Mouse (Mus musculus): ENCODE measurements around the gene Prcc.
"Not testable (repeated sequence)": the region's sequence is repeated elsewhere in the genome, so short reads cannot be mapped to it uniquely, and the experiment has no call there.

Gene Prcc

DNA sequence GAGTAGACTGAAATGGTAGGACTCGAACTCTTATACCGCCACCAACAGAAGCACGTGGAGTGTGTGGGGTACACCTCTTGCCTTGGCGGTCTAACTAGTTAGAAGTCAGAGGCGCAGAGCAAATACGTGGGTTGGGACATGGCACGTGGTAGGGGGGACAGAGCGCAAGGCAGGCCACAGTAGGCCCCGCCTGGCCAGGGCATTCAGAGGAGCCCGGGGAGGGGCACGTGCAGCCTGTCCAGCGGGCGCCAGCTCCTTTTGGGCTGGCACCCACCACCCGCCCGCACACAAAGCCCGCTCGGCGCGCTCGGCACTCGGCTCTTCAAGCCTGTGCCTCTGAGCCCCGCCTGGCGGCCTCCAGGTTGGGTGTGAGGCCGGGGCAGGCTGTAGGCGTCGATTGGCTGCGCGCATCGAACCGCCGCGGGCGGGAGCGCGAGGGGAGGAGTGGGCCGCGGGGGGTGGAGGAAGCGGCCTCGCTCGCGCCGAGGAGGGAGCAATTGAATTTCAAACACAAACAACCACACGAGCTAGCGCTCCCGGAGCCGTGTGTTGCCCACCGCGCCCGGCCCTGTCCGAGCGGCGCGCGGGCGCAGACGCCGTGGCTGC, 20.6 kb upstream of the Prcc start, which contains the start of gene Hdgf:
Hdgf (plus strand) TSS at position 442 of the 606 bp plus-strand sequence.
- DNase-seq = peak; percentile 95 to 97

DNA sequence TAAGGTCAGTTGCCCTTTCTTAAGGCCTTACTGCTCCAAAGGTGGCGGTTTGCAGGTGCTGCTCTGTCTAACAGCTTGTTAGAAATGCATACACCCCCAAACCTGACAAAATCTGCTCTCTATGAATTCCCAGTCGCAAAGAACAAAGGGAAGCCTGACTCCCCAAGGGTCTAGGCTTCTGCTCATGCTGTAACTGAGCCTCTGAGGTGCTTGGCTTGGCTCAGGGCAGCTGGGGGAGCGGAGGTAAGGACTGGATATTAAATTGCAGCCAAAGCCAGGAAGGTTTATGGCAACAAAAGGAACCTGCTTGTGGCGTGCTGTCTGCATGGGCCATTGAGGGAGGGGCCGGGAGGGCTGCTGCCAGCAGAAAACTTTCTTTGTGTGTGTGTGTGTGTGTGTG, 18.4 kb upstream of the Prcc start:
- no peak for DNase-seq

DNA sequence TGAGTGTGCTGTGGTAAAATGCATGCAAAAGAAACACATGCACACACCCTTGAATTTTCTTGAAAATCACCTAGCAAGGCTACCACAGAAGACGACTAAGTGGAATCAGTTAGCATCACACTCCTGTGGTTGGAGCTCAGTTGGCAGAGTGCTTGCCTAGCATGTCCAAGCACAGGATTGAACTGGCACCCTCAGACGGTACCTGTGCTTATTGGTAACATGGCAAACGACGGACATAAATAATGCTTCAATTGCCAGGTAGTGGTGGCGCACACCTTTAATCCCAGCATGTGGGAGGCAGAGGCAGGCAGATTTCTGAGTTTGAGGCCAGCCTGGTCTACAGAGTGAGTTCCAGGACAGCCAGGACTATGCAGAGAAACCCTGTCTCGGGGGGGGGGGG, 16.6 kb upstream of the Prcc start:
- DNase-seq = not testable (repeated sequence)

DNA sequence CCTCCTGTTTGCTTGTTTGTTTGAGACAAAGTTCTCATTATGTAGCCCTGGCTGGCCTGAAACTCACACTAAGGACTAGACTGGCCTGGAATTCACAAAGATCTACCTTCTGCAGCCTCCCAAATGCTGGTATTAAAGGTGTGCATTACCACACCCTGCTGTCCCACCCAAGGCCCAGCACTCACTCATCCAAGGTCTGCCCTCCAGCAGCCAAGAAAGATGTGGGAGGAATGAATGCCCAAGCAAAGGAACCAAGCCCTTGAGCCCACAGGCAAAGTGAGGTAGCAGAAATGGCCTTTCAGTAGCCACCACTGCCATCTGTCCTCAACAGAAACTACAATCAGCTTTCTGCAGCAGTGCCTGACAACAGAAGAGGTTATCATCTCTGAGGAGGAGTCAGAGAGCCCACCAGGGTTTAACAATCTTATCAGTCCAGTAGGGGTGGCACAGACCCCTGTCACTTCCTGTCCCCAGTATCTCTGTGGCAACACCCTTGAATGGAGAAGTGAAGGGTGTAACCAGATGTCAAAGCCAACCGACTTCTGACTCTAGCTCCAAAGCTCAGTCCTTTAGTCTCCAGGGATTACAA, 15.7 kb upstream of the Prcc start:
- DNase-seq = no peak

DNA sequence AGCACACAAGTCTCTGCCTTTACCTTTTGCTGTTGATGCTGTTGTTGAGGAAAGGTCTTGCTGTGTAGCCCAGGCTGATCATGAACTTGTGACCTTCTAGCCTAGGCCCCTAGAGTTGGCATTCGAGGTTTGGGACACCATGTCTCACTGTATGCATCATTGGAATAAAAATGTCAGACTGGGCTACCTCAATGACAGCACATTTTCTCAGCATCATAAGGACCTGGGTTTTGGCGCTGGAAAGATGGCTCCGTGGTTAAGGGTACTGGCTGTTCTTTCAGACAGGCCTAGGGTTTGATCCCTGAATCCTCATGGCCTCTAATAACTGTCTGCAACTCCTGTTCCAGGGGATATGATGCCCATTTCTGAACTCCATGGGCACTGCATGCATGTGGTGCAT, 14.4 kb upstream of the Prcc start:
- no peak for DNase-seq

DNA sequence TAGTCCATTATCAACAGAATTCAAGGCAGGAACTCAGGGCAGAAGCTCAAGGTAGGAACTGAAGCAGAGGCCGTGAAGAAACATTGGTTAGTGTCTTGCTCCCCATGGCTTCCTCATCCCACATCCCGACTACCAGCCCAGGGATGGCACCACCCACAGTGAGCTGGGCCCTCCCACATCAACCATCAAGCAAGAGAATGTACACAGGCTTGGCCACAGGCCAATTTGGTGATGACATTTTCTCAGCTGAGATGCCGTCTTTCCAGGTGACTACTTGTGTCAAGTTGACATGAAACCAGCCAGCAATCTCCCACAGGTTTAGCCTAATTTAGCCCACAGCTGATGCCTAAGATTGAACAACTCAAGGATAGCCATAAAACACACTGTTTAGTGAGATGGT, 13.9 kb upstream of the Prcc start:
- DNase-seq = no peak

DNA sequence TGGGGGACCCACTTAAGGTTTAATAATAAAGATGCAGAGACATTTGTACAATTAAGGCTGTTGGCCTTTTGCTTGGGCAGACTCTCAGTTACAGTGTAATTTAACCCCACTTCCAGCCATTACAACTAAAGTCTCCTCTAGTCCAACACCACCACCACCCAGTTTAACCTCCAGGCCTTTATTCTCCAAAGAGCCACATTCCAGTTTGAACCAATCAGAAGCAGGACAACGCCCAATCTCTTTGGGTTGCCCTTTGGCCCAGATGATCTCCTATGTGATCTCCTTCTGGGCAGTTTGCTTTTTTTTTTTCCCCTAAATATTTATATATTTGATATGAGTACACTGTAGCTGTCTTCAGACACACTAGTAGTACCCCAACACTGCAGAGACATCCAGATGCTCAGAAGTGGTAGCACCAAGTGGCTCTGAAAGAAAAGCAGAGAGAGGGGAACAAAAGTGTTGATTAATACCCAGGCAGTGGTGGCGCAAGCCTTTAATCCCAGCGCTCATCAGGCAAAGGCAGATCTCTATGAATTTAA, 8.0 kb upstream of the Prcc start:
- DNase-seq = no peak

DNA sequence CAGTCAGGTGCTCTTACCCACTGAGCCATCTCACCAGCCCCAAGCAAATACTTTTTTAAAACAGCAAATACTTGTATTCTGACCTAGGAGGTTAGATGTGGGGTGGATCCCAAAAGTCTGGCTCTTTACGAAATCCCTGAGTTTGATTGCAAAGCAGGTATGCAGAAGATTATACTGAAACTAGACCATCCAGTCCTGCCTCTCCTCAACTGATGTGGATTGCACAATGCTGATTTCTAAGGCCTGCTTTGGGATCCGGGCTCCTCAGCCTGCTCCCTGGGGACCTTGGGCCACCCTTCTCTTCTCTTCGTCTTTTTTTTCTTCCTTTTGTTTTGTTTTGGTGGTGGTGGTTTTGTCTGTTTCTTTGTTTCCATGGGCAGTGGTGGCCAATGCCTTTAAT, 6.1 kb upstream of the Prcc start:
- no peak for DNase-seq

DNA sequence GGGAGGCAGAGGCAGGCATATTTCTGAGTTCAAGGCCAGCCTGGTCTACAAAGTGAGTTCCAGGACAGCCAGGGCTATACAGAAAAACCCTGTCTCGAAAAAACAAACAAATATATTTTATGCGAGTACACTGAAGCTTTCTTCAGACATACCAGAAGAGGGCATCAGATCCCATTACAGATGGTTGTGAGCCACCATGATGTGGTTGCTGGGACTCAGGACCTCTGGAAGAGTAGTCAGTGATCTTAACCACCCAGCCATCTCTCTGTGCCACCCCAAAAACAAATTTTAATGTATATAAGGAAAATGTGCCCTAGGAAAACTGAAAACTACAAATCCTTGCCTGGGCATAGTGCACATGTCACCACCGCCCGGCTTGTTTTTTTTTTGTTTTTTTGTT, 2.0 kb upstream of the Prcc start:
- not testable (repeated sequence) for DNase-seq

DNA sequence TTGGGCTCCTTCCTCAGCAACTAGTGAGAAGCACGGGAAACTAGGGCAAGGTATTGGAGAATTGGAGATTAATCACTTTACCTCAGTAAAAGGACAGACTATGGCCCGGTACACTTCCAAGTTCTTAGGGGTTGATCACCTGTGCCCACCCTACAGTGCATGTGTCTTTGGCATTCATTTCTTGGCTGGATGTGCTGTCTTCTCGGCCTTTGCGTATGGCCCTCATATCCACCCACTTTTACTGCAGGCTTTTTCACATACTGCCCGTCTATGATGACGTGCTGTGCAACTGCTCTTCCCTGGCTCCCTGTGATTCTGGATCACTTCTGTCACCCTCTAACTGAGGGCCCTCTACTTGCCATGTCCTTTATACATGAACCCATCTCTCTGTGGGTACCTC, 1.0 kb upstream of the Prcc start:
- no peak for DNase-seq

DNA sequence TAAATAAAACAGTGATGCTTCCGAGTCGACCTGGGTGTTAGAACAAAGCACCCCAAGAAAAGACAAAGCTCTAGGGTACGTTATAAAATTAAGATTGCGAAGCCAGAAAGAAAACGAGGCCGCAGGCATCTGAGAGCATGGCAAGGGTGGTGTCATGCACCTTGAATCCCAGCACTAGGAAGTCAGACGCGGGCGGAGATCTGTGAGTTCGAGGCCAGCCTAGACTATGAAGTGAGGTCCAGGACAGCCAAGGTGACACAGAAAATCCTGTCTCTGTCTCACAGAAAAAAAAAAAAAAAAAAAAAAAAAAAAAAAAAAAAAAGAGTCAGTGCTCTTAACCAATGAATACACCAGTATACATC, 577 bp upstream of the Prcc start:
- no peak for DNase-seq

DNA sequence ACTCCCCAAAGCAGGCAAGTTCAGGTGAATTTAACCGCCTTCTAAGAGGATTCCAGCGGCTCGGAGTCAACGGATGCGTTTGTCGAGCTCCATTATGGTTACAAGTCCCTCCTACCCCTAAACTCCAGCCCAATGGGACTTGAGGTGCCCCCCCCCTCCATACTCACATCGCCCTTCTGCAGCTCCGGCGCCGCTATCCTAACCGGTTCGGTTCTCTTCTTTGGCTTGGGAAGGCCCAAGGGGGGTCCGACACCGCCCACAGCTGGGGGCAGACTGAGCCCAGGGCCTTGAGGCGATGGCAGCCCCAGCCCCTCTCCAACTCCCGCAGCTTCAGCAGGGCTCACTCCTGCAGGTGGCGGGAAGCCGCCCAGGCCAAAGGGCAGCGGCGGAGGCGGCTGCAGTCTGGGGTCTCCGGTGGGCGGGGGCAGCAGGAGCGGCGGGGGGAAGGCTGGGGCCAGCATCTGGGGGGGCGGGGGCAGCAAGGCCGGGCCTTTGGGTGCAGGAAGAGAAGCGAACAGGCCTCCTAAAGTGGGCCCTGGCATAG, 628 bp downstream of the Prcc start:
- peak; percentile 21 to 24 for DNase-seq

DNA sequence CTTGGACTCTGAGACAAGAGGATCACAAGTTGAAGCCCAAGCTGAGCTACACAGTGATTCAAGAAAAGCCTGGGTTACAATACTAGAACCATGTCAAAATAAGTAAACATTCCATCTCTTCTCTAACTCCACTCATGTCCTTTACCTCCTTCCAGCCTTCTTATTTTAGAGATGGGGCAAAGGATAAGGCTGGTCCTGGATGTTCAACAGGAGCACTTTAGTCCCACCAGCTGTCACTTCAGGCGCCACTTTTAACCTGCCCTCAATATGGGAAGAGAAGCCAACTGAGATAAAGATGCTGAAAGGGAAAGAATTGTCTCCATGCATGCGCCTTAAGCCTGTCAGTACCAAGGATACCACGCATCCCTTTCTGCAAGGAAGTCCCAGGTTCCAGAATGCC, 1.1 kb downstream of the Prcc start:
- DNase-seq = no peak

DNA sequence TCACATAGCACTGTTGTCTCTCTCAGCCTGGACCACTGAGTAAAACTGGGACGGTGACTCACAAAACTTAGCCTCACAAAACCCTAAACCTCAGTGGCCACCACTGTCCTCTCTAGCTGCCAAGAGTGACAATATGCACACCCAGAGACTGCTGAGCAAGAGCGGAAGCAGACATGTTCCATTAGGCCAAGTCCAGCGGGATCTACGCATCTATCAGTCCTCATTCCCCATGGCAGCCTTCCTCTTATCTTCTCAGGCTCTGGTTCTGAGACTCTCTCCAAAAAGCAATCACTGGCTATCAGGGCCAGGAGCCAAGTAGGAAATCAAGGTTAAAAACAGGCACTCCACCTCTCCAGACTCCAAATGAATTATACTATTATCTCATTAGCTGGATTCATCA, 7.7 kb downstream of the Prcc start:
- no peak for DNase-seq

DNA sequence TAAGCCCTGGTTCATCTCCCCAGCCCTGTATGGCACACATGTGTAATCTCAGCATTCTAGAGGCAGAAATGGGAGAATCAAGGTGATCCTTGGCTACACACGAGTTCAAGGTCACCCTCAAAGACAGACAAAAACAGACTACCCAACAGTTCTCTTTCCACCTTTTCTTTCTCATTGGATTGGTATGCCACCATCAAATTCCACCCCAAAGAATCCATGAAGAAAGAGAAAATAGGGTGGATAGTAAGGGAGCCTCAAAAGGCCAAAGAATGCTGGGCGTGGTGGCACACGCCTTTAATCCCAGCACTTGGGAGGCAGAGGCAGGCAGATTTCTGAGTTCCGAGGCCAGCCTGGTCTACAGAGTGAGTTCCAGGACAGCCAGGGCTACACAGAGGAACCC, 21.3 kb downstream of the Prcc start:
- not testable (repeated sequence) for DNase-seq

DNA sequence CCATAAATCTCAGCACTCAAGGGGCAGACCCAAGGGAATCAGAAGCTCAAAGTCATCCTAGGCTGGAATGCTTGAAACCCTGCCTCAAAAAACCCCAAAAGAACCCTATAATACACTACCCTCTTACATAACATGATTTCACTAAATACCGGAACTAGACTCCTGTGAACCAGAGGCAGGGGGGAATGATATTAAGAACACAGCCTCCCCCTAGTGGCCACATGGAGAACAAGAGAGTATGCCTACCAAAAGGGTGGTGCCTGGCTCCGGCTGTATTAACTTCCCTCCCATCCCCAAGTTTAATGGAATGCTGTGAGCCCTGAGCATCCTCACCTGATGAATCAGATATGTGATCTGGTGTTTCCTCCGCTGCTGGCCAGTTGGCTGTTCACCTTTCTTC, 25.6 kb downstream of the Prcc start:
- peak; percentile 61 to 62 for DNase-seq

DNA sequence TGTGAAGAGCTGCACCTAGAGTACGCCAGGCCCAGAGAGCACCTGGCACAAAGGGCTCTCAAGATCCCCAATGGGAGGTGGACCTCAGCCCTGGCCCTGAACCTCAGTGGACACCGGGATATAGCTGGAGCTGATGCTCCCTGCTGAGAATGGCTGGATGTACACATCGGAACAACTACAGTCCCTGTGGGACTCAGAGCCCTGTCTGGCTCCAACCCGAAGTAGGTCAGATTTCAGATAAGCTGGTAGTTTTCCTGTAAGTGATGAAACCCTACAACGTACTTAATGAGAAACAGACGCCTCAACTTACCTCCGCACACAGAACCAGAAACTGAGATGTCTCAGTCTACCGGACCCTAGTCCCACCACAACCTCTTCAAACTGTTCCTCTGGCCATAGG, 27.7 kb downstream of the Prcc start:
- no peak for DNase-seq

DNA sequence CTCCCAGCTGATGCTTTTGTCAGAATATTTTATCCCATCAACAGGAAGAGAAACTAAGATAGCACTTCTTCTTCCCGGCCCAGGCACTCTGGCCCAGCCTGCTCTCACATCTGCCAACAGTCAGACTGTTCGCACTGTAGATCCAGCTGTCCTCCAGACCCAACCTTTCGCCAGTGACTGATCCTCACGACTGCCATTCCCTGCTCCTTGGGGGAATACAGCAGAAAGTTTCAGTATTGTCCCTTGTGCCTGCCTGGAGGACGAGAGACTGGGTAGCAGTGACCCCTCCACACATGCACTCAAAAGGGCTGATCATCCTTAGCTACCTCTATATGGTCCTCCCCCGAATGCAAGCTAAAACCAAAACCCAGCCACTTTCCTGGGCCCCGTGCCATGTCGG, 29.5 kb downstream of the Prcc start:
- DNase-seq = no peak

DNA sequence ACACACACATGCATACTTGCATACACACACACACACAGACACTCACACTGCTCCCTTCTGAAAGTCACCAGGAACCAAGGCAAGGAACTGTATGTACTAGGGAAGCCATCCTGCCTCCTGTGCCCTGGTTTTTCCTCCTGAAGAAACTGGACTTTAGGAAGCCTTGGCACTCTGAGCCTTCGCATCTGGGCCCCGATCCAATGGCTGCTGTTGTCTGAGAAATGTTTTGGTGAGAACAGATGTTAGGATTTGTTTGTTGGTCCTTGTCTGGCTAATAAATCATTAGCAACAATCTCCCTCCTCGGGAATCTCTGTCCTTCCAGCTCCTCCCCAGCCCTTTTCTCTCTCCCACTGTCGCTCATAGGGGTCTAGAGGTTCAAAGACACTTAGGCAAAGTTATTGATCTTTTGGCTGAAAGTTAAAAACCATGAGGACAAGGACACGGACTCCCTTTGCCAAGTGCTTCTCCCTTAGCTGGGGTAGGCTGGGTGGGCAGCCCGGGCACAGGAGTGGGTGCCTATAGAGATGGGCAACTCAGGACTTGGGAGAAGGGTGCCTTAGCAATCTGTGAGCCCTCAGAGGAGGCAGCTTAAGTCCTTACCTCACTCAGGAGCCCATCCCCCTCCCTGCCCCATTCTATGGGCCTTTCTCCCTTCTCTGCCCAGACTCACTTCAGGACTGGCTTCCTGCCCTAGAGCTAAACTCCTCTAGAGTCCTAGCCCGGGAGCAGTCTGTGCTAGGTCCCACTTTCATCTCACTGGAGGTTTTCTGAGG, 30.4 kb downstream of the Prcc start:
- no peak for DNase-seq

DNA sequence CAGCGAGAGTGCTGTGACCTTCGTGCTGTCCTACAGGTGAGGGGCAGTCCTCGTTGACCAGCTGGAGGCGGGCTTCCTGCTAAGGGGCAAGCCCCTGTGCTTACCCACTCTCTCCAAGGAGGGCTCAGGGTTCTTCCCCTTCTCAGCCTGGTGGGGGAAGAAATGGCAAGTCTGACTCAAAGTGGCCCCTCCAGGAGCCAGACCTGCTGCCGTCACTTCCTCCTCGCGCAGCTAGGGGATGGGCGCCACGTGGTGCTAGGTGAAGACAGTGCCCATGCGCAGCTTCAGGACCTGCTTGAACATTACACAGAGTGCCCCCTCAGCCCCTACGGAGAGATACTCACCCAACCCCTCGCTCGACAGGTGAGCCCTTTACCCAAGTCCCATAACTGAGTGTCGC, 36.3 kb downstream of the Prcc start:
- DNase-seq = no peak

DNA sequence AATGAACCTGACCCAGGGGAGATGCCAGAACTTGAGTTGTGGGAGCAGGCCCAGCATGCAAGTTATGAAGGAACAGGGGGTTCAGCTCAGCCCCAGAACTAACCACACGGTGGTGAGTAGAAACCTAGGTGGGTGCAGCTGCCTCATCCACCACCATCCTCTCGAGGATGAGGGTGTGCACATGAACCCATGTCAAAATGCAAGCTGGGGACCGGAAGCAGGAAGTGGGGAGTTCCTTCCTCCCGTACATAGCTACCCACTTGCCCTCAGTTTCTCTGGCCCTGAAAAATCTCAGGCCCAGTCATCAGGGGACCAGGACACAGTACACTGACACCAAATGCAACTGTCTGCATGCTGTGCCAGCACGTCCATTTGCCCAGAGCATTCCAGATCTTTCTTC, 37.7 kb downstream of the Prcc start:
- no peak for DNase-seq

DNA sequence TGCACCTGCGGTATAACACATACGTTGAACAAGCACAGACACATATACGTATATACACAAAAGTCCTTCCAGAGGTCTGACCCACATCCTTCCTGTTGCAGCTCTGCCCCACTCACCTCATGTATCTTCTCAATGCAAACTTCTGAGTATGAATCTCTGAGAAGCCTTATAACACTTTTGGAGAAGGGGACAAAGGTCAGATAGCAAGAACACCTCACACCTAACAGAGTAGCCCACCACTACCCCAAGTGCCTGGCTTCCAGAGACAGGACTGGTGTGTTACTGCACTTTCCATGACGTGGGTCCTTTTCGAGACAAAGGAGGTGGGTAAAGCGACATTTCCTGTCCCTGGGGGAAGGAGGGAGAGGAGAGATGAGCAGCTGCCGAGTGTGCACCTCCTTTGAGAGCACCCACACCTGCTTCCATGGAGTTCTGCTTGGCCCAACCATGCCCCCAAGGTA, 38.7 kb downstream of the Prcc start, which contains the start of gene Sh2d2a:
Sh2d2a (plus strand) TSS at position 106 of the 461 bp plus-strand sequence.
- no peak for DNase-seq

DNA sequence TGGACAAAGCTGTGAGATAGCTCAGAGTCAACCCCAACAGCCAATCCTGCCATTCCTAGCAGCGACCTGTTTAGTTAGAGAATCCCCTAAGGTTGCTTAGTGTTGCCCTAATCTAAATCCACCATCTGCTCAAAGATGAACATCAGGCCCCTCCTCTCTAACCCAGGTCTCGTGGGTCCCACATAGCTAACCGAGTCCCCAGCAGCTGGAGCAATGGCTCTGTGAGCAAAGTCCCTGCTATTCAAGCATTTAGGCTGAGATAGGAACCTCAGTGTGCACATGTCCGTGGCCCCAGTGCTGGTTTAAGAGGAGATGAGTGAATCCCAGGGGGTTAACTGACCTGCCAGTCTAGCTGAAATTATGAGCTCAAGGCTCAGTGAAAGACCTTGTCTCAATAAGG, 39.2 kb downstream of the Prcc start:
- DNase-seq = no peak

DNA sequence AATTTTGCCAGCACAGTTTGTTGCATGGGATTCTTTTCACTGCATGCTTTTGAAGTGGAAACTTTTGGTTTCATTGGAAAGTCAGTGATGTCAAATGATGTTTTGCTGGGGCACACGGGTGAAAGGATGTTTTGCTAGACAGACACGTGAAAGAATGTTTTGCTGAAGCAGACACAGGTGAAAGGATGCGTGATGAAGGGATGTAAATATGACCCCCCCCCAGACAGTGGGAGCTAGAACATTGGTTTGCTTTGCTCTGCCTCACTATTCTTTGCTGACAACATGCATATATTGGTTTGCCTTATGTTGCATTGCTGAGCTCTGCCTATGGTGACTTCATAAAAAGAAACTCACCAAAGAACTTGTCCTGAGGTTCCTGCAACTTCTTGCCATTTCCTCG, 40.4 kb downstream of the Prcc start:
- DNase-seq = no peak
